Mouse (Mus musculus) MEL (cell line): ENCODE data around the gene Sh3pxd2b.

Experiments
- CTCF ChIP-seq, 3 experiments: IDR thresholded peaks in 2 of 3; conservative IDR thresholded peaks in 1 of 3; 2 replicates each; pipeline ENCODE4 v1.5.1; 2011 to 2012; ENCODE audit warnings: low read length in 3 of 3, low read depth in 2 of 3, mild to moderate bottlenecking in 2 of 3, improper control_type of control experiment in 1 of 3, inconsistent platforms in 1 of 3, mixed read lengths in 1 of 3, moderate library complexity in 1 of 3; ENCODE audit not compliant: control insufficient read depth in 1 of 3, insufficient read depth in 1 of 3, poor library complexity in 1 of 3, severe bottlenecking in 1 of 3
- E2F4 ChIP-seq: IDR thresholded peaks from 2 replicates; pipeline ENCODE4 v1.6.1; 2011; ENCODE audit warnings: low read depth, low read length, improper control_type of control experiment, borderline replicate concordance
- HCFC1 ChIP-seq: IDR thresholded peaks from 2 replicates; pipeline ENCODE4 v1.6.1; 2012; ENCODE audit warnings: low read depth, mild to moderate bottlenecking, inconsistent platforms, low read length, improper control_type of control experiment, moderate library complexity
- MAFK ChIP-seq: IDR thresholded peaks from 2 replicates; pipeline ENCODE4 v1.6.1; 2011; ENCODE audit warnings: low read depth, mild to moderate bottlenecking, low read length, improper control_type of control experiment, borderline replicate concordance
- MAX ChIP-seq: IDR thresholded peaks from 2 replicates; pipeline ENCODE4 v1.6.1; 2011; ENCODE audit warnings: low read length, improper control_type of control experiment
- MXI1 ChIP-seq: IDR thresholded peaks from 2 replicates; pipeline ENCODE4 v1.6.1; 2011; ENCODE audit warnings: mild to moderate bottlenecking, low read depth, low read length, improper control_type of control experiment
- MYB ChIP-seq: IDR thresholded peaks from 2 replicates; pipeline ENCODE4 v1.6.1; 2011; ENCODE audit warnings: mild to moderate bottlenecking, low read depth, low read length, improper control_type of control experiment
- POLR2A ChIP-seq, 2 experiments: IDR thresholded peaks; 2 replicates each; pipeline ENCODE4 v1.6.1; 2011 to 2012; ENCODE audit warnings: low read length in 2 of 2, mild to moderate bottlenecking in 2 of 2, control low read depth in 1 of 2, improper control_type of control experiment in 1 of 2, low read depth in 1 of 2, moderate library complexity in 1 of 2; ENCODE audit not compliant: control insufficient read depth in 1 of 2, insufficient read depth in 1 of 2, poor library complexity in 1 of 2
- UBTF ChIP-seq: IDR thresholded peaks from 2 replicates; pipeline ENCODE4 v1.6.1; 2012; ENCODE audit warnings: low read depth, mild to moderate bottlenecking, inconsistent platforms, low read length, improper control_type of control experiment, moderate library complexity, borderline replicate concordance; ENCODE audit not compliant: insufficient read depth
- USF1 ChIP-seq: IDR thresholded peaks from 2 replicates; pipeline ENCODE4 v1.6.1; 2014; ENCODE audit warnings: low read depth, mild to moderate bottlenecking, inconsistent platforms, low read length, improper control_type of control experiment, moderate library complexity
- USF2 ChIP-seq, 2 experiments: IDR thresholded peaks; 2 replicates each; pipeline ENCODE4 v1.6.1; 2011 to 2012; ENCODE audit warnings: improper control_type of control experiment in 2 of 2, low read length in 2 of 2, borderline replicate concordance in 1 of 2, inconsistent platforms in 1 of 2, low read depth in 1 of 2, mild to moderate bottlenecking in 1 of 2; ENCODE audit not compliant: insufficient read depth in 1 of 2

DNA sequence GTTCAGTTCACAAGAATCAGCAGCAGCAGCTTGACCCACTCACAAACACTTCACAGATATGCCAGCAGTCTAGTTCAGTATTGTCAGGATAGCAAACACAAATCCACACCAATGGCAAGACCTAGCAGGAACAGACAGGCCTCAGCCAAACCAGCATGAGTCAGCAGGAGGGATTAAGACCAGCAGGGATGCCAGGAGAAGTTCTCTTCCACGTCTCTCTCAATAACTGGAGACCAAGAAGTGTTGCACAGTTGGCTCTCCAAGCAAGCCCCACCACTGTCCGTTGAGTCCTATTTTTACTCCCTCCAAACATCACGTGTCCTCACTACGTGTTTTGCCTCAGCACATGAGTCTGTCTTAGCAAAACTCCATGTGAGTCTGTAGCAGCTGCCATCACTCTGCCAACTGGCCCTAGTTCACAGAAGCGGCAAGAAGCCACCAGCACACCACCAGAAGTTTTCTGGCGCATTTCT, 11.1 kb upstream of the Sh3pxd2b start:
- TF ChIP-seq CTCF (IDR thresholded peaks at IDR 0.05 in 2 of 3, conservative IDR thresholded peaks at IDR 0.05 in 1 of 3; ENCODE audit: control insufficient read depth in 1 of 3, insufficient read depth in 1 of 3, low read depth in 2 of 3, low read length in 3 of 3, poor library complexity in 1 of 3, severe bottlenecking in 1 of 3) = no peak
- no peak for TF ChIP-seq UBTF
- no peak for TF ChIP-seq E2F4
- TF ChIP-seq POLR2A (IDR thresholded peaks at IDR 0.05; ENCODE audit: control insufficient read depth in 1 of 2, insufficient read depth in 1 of 2, low read depth in 1 of 2, low read length in 2 of 2, poor library complexity in 1 of 2) = no peak
- TF ChIP-seq USF2 (IDR thresholded peaks at IDR 0.05; ENCODE audit: borderline replicate concordance in 1 of 2, insufficient read depth in 1 of 2, low read depth in 1 of 2, low read length in 2 of 2) = no peak
- TF ChIP-seq MYB = no peak
- no peak for TF ChIP-seq USF1
- TF ChIP-seq MAFK = no peak
- TF ChIP-seq MAX = no peak
- no peak for TF ChIP-seq MXI1
- no peak for TF ChIP-seq HCFC1
